Mouse (Mus musculus) left cerebral cortex, adult 18-20 months (tissue): Measurements from ENCODE around the gene Smim22. TPM values are rescaled to one million over a fixed set of nuclear protein-coding genes. Genes with fewer than 3 reads are reported as not detected.
A peak's percentile ranks its signal among the peaks of the same experiment; 100 is the strongest.

Experiments used
- DNase-seq, 2 experiments: peaks; one replicate each; pipeline ENCODE4 v3.0.0; 2021 to 2022; ENCODE audit warnings: low spot score in 2 of 2, mixed read lengths in 1 of 2
- total RNA-seq, 2 experiments: library from RNA; stranded (reverse); gene quantifications; 2 replicates each; pipeline ENCODE4 v1.2.3; 2021

Smim22 gene
- total RNA-seq, 2 experiments from 2014 or later = not detected

- no peak for DNase-seq
Observed at GRCm38 (mm10) chr16:5007492-5007891, 404 bp downstream of the Smim22 start.

GRCm38 (mm10) chr16:5008076-5008475 lies 988 bp downstream of the Smim22 start:
- no peak for DNase-seq

- DNase-seq = no peak
Observed at GRCm38 (mm10) chr16:5010371-5010935, 3.4 kb downstream of the Smim22 start.

- DNase-seq = no peak
Observed at GRCm38 (mm10) chr16:5011285-5011684, 4.2 kb downstream of the Smim22 start.

GRCm38 (mm10) chr16:5012036-5013005 lies 5.2 kb downstream of the Smim22 start:
- peak in 1 of 2 experiments; percentile 19 for DNase-seq

DNA sequence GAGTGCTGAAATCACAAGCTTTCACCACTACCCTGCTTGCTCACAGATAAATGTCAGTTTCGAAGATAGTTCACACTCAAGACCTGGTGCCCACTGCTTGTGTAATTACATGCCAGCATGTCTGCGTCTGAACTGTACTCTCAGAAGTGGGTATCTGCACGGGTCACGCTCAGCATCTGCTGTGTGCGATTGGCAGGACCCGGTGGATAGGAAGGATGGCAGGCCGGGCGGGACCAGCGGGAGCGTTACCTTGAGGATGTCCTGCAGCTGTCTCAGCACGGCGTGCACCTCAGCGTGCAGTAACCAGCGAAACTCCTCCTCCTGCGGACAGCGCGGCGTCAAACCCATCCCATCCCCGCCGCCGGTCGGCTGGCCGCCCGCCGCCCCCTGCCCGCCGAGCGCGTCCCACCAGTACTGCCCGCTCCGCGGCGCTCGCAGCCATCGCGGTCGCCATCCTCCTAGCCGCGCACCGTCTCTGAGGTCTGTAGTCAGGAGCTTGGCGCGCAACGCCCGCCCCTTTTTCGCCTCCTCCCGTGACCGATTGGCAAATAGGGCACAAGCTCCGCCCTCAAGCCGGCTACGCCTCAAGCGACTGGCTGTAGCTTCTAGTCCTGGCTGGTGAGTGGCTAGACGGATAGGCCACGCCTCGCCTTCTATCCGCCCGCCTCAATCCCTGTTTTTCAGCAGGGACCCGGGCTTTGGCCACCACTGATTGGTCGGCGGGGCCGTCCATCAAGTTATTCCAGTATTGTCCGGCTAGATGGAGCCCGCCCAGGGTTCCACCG lies 6.2 kb downstream of the Smim22 start, which contains the start of gene Rogdi:
Rogdi (minus strand) TSS at position 500 of the 785 bp plus-strand sequence.
- DNase-seq = peak; percentile 95 to 98

- DNase-seq = no peak
Observed at GRCm38 (mm10) chr16:5014578-5014977, 7.5 kb downstream of the Smim22 start.

GRCm38 (mm10) chr16:5024021-5024420 lies 16.9 kb downstream of the Smim22 start:
- no peak for DNase-seq

GRCm38 (mm10) chr16:5029847-5030246 lies 22.8 kb downstream of the Smim22 start:
- no peak for DNase-seq

- DNase-seq = no peak
Observed at GRCm38 (mm10) chr16:5035591-5035990, 28.5 kb downstream of the Smim22 start.

- DNase-seq = no peak
Observed at GRCm38 (mm10) chr16:5036649-5037234, 29.7 kb downstream of the Smim22 start.

DNA sequence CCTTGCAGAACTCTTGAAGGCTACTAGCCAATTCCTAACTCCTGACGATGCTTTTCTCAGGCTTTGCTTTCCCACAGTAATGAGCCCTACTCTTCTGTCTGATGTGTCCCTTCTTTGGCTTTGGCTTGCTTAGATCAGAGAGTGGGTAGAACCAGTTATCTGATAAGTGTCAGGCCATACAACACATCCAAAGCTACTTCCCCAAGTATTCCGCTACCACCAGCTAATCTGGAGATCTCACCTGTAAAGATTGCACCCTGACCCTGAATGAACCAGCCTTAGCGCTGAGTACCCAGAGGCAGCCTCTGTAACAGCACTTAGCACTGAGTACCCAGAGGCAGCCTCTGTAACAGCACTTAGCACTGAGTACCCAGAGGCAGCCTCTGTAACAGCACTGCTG lies 38.2 kb downstream of the Smim22 start:
- no peak for DNase-seq

- no peak for DNase-seq
Observed at GRCm38 (mm10) chr16:5049182-5049773, 42.2 kb downstream of the Smim22 start.

DNA sequence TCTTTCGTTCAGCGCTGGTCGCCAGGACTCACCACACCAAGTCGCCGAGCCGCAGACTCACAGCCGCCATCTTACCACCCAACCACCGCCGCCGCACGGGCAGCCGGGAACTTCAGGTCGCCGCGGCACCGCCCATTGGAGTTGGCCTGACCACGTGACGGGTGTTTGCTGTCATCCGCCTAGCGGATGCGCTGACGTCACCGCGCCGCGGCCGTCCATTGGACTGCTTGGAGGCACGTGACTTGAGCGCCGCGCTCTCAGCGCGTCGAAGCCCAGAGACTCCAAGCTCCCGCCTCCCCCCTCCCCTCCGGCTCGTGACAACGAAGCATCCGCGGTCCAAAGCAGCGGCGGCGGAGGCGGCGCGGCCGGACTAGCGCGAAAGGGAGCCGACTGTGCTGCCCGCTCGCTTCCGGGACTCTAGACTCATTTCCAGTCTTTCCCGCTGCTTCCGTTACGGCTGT lies 42.7 kb downstream of the Smim22 start, which contains the start of the genes Glyr1 and Ubn1:
Glyr1 (minus strand) TSS at position 90 of the 461 bp plus-strand sequence.
Ubn1 (plus strand) TSS at position 284 of the 461 bp plus-strand sequence.
- peak; percentile 99 to 100 for DNase-seq

DNA sequence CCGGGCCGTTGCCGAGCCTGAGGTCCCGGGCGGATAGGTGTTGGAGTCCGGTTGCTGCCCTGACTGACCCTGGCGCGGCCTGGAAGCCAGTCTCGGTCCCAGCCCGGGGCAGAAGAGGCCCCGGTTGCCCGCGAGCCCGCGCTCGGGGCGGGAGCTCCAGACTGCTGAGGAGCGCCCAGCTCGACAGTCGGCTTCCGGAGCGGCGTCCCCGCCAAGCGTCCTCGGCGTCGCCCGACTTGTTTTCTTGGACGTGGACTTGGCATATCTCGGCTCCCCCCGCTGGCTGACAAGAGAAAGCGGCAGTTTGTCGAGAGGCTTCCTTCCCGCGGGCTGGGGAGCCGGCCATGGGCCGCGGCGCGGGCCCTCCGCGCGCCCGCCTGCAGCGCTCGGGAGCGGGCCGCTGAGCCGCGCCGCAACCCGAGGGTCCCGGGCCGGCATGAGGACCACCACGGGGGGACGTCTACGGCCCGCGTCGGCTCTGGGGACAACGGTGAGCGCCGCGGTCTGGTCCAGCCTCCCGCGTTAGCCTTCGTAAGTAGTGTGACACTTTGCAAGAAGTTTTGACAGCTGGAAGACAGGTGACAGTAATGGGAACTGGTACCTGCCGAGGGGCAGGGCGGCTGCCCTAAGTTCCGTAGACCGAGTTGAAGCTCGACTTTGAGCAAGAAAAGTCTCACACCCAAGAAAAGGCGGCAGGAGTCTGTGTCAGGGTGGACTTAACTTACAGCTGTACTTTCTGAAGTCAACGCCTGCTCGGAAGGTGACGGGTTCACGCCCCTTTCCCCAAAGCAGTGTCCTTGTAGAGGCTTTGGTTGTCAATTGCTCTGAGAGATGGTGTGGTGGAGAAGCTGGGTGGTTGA lies 43.4 kb downstream of the Smim22 start:
- peak; percentile 62 to 77 for DNase-seq
